10 mouse cellular contexts compared by ENCODE assay signal in genomic region chr5:3931636-3932035, GRCm38 (mm10).
"Had no signal": no experiment of that assay in that cellular context is flagged by ENCODE, and none has a peak within 500 bp of the region (broad histone marks: within the 10 kb centered on the region; RNA-seq: fewer than 3 reads in every experiment).

No protein-coding gene starts in this region.

- H3K4me2 ChIP-seq: kidney, embryonic 15.5 days; limb, embryonic 15.5 days; liver, embryonic 13.5 days had no signal

- H3K9ac ChIP-seq: kidney, embryonic 15.5 days; limb, embryonic 15.5 days; liver, embryonic 13.5 days; neural tube, embryonic 13.5 days had no signal

- H3K27ac ChIP-seq: kidney, embryonic 15.5 days; limb, embryonic 15.5 days; liver, embryonic 13.5 days; neural tube, embryonic 13.5 days had no signal

- DNase-seq: kidney, adult 2 months; kidney, postnatal 14 days; liver, embryonic 13.5 days; lung, adult 18-20 months; right cerebral cortex, adult 18-20 months; right cerebral cortex, postnatal 25 days; thymus, postnatal 4 days had no signal

- H3K27me3 ChIP-seq: kidney, embryonic 15.5 days; limb, embryonic 15.5 days; liver, embryonic 13.5 days; neural tube, embryonic 13.5 days had no signal

- H3K4me3 ChIP-seq: kidney, embryonic 15.5 days; limb, embryonic 15.5 days; liver, embryonic 13.5 days had no signal

- H3K36me3 ChIP-seq: kidney, embryonic 15.5 days; limb, embryonic 15.5 days; liver, embryonic 13.5 days had no signal

- H3K9me3 ChIP-seq: kidney, embryonic 15.5 days; limb, embryonic 15.5 days; liver, embryonic 13.5 days; neural tube, embryonic 13.5 days had no signal
